Mouse (Mus musculus) G1E-ER4 (cell line): ENCODE measurements at regions not wholly inside any gene's neighbourhood (a gene's known extent, or its start where the extent isn't known, plus 50 kb on each side); places are given as distances from the start of the nearest gene placed in this dataset.

Experiments
- GATA1 ChIP-seq: IDR thresholded peaks from one replicate; pipeline ENCODE4 v1.8.0; 2012; ENCODE audit warnings: low read length, inconsistent platforms

GRCm38 (mm10) chr12:39880309-39880708 is 157.5 kb downstream of the Arl4a start:
- no peak for TF ChIP-seq GATA1

GRCm38 (mm10) chr12:39873917-39874316 is 163.9 kb downstream of the Arl4a start:
- no peak for TF ChIP-seq GATA1

DNA sequence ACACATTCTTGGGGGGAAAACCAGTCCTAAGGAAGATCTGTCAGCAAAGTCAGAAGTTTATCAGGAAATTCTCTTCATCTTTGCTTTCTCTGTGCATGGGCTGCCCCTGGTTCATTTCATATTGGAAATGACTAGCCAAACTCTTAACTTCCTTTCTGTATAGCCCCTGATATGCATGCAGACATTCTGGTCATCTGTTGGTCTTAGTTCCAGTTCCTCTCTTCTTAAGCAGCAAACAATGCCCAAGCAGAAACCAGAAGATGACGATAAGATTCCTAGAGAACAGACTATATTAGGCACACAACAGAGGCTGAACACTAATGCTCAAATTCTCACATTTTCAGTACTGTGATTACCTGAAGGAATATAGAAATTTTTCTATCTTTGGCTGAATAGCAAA is 176.0 kb downstream of the Arl4a start:
- no peak for TF ChIP-seq GATA1

DNA sequence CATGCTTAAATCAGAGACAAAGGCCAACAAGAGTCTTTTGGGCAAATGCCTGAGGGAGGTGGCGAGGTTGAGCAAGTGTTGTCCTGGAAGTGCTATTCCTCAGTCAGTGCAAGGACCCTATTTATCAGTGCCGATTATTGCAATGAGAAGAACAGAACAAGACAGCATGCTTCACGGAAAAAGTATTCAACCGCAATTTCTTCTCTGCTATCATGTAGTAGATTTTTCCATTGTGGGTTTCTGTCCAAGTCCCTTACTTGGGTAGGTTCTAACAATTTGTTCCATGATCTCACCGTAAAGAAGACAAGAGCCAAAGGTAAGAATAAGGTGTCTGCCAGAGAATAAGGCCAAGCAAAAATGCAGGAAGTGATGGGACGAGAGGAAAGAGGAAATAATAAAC is 186.2 kb downstream of the Arl4a start:
- TF ChIP-seq GATA1 = no peak

DNA sequence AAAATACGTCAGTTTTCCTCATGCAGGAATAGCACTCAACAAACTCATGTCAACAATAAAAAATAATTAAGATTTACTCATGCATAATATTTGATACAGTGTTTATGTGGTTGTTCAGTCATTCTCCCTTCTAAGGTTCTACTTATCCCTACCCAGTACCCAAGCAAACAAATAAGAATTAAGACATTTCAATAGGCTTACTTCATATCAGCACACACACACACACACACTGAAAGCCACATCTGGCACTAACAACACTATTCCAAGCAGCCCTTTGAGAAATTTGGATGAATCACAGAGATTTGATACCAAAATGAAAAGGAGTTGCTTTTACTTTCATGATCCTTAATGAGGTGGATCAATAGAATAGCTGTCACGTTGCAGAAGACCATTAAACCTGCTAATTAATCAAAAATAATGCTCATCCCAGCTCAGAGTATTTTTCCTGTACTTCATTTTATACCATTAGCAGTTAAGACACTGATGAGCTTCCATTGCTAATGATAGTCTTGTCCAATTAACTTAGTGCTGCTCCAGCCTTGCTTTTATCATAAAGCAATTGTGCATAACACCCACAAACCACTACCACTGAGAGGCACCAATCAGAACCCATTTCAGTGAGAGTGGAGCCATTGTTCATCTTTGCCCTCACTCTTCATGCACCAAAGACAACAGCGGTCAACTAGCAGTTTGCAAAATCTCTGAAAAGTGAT is 188.3 kb downstream of the Arl4a start:
- no peak for TF ChIP-seq GATA1

- no peak for TF ChIP-seq GATA1
Measured at GRCm38 (mm10) chr12:39840615-39841014, 197.2 kb downstream of the Arl4a start.

- TF ChIP-seq GATA1 = no peak
Measured at GRCm38 (mm10) chr12:39840179-39840578, 197.6 kb downstream of the Arl4a start.

DNA sequence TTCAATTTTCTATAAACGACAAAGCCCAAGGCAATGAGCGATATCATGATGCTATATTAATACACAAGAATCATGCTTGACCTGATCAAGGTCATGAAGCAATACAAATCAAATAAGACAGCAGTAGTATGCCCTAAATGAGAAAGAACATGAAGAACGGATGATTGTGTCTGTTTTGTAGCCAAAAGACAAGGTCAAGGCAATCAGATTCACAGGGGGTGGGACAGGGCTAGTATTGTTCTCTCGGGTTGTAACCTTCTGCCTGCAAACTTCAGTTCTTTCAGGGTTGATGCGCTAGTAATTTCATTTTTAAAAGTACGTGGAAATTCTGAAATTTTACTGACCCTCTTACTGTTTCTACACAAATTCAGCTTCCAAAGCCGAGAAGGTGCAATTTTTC is 206.7 kb downstream of the Arl4a start:
- TF ChIP-seq GATA1 = no peak

DNA sequence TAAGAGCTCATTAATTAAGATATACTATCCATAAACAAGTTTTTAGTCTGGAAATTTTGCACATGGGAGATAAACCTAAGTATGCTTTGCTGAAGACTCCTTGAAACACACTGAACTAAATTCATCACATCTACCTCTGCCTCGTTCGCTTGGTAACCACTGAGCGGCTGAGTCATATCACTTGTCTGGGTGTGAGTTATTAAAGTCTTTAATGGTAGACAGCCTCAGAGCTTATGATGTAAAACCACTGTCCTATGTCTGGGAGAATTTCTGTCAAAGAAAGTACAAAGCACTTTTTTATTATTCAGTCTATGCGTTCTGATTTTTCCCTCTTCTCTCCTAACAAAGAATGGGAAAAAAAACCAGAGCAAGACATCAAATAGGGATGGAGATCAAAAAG is 207.3 kb downstream of the Arl4a start:
- no peak for TF ChIP-seq GATA1

GRCm38 (mm10) chr12:39822671-39823070 is 215.2 kb downstream of the Arl4a start:
- no peak for TF ChIP-seq GATA1

GRCm38 (mm10) chr12:39801536-39801935 is 236.3 kb downstream of the Arl4a start:
- no peak for TF ChIP-seq GATA1

DNA sequence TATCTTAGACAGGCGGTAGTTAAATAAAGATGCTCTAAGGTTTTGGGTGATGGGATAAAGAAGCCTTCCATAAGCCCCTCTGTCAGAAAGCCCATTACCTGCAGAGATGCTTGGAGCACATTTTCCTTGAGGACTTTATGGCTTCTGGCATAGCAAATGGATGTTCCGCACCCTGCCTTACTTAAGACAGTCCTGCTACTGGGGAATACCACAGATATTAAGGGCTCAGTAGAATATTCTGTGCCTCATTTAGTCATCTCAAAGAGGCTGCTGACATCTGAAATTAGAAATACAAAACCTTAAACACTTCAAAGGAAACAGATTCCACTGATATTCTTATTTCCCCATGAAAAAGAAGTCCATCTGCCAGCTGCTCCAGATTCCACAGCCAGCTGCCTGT is 240.0 kb downstream of the Arl4a start:
- no peak for TF ChIP-seq GATA1

- TF ChIP-seq GATA1 = no peak
Measured at GRCm38 (mm10) chr12:39796939-39797338, 240.9 kb downstream of the Arl4a start.

DNA sequence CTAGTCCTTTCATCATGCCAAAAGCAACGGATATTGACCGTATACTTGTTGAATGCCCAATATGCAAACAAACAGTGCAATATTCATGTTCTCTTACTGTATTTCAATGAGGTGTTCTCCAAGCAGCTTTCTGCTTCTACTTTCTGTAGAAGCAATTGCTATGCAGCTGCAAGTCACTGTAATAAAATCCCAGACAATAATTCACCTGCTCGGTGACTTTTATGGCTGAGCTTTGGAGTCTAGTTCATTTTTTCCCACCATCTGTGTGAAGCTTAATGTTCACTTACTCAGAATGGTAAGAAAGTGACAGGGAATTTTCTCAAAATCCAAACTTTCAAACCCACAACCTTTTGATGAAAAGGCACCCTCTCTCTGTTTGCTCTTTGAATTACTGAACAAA is 252.8 kb downstream of the Arl4a start:
- no peak for TF ChIP-seq GATA1

- TF ChIP-seq GATA1 = no peak
Measured at GRCm38 (mm10) chr12:39784532-39784931, 253.3 kb downstream of the Arl4a start.

DNA sequence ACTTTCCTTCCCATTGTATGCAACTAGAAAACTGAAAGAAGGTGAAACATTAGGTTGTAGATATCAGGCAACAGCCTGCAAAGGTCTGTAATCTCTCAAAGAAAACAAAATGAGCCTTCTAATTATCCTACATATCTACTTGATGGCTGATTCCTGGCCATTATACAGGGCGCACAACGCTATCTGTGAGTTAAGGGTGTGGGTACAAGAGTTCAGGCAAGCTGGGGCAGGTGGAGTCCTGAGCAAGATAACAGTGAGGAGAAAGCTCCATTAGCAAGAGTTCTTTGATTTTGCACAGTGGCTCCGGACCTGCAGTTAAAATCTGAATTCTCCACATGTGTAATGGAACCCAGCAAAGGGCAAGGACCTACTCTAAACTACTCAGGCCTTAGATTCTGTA is 261.7 kb downstream of the Arl4a start:
- no peak for TF ChIP-seq GATA1

GRCm38 (mm10) chr12:39766988-39767387 is 270.8 kb downstream of the Arl4a start:
- TF ChIP-seq GATA1 = no peak

DNA sequence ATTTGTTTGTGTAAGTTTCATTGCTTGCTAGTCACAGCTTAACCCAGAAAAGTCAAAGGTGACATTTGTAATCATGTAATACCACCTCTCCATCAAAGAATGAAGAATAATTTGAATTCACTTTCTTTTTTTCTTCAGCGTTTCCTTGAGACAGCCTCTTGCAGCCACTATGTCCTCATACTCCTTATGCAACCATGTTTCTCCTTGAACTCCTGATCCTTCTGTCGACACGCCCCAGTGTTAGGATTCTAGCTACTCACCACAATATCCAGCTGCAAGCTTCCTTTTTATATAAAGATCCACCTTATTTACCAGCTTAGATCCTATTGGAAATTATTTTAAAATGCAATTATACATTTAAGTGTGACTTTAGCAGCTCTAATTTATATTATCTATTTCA is 274.3 kb downstream of the Arl4a start:
- no peak for TF ChIP-seq GATA1
